Mouse (Mus musculus) lung, postnatal 36 days (tissue): ENCODE measurements around the gene Sbk3.

ENCODE experiments used
- DNase-seq: peaks from one replicate; pipeline ENCODE4 v3.0.0; 2022; ENCODE audit warnings: mixed read lengths

Sbk3 gene

DNA sequence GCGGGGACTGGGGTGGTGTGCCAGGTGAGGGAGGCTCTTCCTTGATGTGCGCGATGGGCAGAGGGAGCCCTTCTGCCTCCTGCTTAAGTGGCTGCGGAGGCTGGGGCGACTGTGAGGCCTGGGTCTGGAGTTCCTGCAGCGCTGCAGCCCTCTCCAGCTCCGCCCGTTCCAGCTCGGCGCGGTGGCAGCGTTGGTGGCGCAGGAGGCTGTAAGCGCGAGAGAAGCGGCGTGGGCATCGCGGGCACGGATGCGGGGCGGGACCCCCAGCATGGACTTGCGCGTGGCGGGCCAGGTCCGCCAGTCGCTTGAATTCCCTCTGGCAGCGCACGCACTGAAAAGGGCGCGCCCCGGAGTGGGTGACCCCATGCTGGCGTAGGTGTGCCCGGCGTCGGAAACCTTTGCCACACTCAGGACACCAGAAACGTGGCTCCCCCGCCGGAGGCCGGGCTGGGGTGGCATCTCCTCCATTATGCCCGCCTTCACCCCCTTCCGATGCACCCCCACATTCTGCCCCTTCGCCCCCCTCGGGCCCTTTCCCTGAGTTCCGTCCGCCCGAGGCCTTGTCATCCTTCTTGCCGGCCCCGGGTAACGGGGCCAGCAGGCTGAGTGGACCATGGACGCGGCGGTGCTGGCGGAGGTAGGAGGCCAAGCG is 22.5 kb upstream of the Sbk3 start:
- DNase-seq, result no peak

DNA sequence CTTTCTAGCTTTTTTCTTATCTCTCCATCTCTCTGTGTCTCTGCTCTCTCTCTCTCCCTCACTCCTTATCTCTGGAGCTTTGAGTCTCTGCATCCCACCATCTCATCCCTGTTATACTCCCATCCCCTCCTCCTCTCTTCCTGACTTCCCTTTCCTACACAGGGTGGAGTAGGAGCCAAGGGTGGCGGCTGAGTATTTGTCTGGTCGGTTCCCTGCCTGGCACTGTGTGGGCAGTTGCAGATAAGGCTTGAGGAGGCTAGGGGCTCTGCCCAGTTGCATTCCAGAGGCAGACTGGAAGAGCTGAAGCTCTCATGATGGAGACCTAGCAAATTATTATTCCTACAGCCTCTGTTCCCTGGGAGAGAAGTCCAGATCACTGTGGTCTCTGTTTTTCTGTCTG is 17.3 kb upstream of the Sbk3 start:
- no peak for DNase-seq

DNA sequence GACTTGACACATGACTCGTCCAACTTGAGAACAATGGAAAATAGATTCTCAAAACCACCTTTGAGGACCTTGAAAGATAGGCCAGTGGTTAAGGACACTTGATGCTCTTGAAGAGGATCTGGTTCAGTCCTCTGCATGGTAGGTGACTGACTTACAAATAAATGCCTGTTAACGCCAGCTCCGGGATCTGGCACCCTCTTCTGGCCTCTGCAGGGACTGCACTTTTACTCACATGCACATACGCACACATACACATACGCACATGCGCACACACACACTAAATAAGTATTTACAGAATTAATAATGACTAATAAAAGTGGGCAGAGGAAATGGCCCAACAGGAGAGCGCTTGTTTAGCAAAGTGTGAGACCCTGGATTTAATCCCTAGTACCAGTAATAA is 5.9 kb upstream of the Sbk3 start:
- DNase-seq, result no peak

DNA sequence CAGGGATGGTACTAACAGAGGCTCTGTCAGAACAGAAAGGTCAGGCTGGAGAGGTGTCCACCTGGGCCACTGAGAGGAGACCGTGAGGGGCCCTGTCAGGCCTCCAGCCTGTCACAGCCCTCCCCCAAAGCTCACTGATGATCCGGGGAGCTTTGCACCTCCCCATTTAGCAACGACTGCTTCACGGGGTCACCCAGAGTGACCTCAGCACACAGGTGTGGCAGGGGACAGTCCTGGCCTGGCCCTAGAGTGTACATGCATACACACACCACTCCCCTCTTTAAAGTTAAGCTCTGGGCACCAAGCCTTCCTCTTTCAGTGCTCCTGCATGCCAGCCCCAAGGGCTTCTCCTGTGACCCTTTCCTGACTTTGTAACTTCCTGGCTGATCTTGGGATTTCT is 4.5 kb upstream of the Sbk3 start:
- no peak for DNase-seq

DNA sequence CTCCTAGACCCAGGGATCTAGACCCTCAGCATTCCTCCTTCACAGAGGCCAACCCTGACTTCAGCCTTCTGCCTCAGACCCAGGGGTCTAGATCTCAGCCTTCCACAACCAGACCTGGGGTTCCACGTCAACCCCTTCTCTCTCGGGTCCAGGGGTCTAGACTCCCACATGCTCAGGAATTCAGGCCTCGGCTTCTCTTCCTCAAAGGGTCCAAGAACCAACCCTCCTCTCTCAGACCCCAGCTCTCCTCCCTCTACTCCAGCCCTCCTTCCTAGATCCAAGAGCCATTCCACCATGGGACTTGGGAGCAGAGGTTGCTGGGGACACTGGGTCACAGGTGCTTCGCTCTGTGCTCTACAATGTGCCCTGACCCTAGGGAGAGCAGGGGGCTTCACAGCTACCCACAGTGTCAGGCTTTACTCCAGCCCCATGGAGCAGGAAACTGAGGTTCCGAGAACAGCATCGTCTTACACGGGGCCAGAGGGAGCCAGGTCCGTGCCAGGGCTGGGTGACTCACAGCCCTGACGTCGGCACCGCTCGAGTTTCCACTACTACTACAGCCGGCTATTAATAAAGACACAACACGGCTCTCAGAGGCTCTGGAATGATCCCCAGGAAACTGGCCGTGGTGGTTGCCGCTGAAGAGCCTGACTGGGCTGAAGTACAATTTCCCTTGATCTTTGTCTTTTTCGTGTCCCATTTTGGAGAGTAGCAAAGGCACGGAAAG is 1.5 kb upstream of the Sbk3 start:
- peak; percentile 74 for DNase-seq

DNA sequence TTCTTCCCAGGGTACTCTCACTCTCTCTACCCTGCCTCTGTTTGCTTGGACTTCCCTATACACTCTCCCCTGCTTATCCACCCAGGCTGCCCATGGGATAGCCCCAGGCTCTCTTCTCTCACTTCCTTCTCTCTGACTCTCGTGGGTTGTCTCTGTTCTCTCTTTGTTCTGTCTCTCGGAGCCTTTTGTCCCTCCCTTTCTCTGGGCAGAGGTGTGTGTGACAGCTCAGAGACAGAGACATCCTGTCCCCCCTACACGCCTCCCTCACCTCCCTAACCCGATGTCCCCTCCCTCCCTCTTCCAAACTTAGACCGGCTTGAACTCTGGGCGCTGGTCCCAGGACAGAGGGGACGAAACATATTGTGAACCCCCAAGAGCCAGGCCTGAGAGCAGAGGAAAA is 742 bp upstream of the Sbk3 start:
- peak; percentile 62 for DNase-seq

DNA sequence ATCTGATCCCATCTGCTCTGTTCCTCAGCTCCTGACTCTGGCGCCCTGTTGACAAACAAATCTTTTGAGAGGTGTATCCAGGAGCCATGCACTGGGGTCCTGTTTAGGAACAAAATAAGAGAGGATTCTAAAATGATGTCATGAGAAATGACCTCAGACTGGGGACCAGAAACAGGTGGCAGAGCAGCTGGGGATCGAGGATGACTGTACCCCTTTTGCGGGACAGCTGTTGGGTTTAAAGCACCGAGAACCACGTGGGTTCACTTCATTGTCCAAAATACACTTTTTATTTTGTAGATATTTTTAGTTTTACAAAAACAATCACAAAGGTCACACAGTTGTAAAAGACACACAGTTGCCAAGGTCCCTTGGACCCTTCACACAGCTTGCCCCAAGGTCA is 6.0 kb downstream of the Sbk3 start:
- DNase-seq, result no peak

DNA sequence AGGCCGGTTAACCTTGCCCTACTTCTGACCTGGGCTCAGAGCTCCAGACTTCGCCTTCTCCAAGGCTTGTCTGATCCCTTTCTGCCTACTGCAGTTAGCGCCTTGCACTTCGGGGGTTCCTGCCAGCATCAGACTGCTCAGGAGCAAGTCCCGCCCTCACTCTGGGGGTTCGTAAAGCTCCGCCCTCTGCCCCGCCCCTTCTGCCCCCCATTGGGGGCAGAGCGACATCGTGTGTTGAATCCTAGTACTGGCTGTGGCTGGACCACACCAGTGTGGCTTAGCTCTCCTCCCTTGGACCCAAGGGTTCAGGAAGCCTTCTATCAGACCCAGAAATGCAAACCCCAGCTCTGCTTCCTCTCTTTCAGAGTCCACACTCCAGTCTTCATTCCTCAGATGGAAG is 6.7 kb downstream of the Sbk3 start, which contains the start of gene Sbk2:
TSS of gene Sbk2 (minus strand) at position 135 of the 400 bp plus-strand sequence.
- peak; percentile 89 for DNase-seq

DNA sequence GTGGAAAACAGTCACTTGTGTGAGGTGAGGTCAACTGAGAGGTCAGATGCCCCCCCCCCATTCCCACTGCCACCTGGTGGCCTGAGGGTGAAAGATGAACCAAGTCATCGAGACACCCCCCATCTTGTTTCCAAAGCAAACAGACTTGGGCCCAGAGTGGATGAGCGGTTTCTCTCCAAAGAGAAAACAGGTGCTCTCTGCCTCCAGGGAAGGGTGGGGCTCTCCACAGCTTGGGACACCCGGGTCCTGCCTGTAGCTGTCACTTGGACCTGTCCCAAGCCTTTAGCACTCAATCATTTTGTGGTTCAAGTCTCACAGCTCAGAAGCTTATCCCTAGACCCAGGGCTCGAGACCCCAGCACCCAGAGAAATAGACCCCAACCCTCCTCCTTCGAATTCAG is 7.4 kb downstream of the Sbk3 start:
- DNase-seq, result no peak

DNA sequence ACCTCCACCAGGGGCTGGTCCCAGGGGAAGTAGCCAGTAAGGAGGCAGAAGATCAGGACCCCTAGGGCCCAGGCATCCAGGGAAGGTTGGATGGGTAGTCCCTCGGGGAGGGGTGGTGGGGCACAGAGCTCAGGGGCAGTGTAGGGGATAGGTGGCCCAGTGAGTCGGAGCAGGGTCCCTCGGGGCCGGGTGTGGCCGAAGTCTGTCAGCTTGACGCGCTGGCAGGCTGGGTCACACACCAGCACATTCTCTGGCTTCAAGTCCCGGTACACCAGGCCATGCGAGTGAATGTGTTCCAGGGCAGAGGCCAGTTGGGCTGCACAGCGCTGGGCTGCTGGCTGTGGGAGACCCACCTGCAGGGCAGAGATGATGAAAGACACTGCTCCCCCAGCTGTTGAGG is 13.6 kb downstream of the Sbk3 start:
- no peak for DNase-seq

DNA sequence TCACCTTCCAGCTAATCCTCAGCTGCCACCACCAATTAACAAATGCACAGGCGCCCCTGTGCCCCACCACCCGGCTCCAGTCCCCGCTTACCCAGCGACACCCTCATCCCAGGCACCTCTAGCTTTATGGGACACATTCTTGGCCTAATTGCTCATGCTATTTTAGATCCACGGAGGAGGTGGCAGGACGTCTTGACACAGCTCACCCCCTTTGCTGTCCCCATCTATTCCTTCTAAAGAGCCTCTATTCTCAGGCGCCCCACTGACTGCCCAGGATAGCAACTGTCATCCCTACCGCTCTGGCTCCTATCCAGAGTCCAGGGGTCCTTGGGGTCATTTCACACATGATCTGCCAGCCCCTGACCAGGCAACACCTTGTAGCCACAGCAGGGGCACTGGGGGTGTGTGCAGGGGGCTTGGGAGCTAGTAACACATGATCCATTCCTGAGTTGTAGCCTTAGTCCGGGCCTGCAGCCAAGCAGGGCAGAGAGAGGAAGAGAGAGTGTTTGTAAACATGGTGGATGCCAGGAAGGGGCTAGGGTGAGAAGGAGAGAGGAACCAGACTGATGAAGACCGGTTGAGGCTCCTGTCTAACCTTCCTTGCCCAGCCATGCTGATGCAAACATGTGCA is 17.0 kb downstream of the Sbk3 start:
- peak; percentile 35 for DNase-seq

DNA sequence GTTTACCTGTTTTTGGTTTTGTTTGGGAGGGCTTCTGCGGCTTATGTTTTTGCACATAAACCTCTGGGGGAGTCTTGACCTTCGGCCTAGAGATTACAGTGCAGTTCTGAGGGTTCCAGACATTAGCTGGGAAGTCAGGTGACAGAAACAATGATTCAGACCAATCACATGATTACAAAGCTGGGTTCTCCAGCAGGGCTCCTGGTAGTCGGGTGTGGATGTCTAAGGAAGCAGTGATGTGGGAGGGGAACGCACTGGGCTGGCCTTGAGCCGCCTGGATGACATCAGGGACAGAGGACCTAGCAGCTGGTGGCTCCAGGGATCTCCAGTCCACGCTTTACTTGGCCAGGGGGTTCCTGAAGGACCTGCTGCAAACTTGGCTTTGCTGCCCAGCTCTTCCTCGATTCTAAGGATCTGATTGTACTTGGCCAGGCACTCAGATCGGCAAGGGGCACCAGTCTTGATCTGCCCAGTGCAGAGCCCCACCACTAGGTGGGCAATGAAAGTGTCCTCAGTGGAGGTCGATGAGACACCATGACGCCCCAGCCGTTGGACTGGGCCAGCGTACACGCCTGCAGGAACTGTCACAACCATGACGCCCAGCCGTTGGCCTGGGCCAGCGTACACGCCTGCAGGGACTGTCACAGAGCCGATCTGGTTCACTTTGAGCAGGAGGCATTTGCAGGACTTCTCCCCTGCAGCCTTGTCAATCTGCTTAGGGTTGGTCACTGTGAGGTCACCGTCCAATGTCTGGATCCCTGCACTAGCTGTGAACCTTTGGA is 20.2 kb downstream of the Sbk3 start:
- DNase-seq, result peak; percentile 58

DNA sequence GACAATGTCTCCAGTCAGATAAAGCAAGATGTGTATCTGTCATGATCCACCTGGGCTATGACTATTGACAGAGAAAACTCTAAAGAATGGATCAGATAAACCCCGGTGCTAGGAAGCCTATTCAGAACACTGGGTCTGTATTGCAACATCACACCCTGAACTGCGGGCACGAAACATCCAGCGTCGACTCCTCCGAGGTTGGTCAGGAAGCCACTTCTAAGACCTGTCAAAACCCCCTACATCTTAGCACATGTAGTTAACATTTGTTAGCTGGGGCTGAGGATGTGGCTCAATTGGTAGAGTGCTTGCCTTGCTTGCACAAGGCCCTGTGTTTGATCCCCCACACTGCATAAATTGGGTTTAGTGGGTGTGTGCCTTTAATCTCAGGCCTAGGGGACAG is 22.6 kb downstream of the Sbk3 start:
- DNase-seq, result no peak

DNA sequence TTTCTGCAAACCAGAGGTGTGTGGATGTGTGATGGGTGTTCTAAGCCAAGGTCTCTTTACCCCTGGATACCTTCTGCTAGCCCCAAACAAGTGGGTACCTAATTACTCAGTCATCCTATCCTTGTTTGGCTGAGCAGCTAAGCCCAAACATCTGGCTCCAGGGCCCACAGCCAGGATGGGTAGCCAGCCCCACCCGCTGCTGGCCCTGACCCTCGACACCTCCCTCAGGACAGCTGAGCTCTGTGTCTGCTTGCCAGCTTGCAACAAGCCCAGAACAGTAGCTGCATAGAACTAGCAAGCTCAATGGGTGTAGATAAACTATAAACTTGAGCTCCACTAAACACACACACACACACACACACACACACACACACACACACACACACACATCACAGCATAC is 23.1 kb downstream of the Sbk3 start:
- DNase-seq, result peak; percentile 53

DNA sequence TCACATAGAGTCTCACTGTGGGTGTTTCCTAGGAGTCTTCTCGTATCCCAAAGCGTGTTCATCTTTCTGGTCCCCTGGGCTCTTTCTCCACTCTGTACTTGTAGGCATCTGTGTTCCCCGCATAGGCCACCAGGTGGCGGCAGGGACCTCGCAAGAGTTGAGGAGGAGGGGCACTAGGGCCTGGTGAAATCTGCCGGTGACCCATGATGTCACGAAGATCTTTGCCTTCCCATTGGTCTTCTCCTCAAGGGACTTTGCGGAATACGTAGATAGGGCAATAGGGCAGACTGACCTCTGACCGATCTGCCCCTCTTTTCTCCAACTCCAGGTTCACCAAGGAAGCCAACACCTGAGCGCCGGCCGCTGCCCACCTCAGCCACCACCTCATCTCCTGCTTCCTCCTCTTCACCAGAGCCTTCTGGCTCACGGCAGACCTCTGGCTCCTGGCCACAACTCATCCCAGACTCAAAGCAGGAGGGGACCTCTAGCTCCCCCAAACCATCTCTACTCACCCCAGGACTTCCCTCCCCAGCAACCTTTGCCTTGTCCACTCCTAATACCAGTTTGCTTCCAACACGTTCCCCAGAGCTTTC is 27.6 kb downstream of the Sbk3 start:
- DNase-seq, result peak; percentile 98

DNA sequence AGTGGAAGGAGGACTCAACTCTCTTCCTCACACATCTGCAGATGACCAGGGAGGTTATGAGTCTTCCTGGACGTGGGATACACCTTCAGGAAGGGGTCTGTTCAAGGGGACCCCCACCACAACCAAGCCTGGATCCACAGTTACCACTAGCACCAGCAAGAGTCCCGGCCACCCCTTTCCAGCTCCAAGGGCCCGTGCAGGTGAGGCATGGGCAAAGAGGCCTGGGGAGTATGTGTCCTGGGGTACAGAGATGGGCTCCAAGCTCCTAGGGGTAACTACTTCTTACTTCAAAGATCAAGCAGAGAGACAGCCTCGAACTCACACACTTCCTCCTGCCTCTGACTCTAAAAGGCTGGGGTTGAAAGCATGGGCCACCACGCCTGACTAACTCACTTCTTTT is 28.3 kb downstream of the Sbk3 start:
- DNase-seq, result no peak

DNA sequence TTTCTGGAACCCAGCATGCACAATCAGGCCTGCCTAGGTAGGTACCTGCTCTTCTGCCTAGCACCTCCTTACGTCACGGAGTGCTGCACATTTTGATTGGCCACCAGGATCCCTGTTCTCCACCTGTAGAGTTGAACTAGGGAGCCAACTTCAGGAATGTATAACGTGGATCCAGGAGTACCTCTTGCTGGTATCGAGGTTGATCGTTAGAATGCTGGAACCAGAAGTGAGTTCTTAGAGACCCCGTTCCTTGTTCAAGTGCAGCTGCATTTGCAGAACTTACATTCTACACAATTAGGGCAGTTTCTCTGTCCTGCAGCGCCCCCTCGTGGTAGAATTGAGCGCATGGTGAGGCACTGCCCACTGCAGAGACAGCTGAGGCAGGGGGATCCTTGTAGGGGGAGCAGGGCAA is 30.9 kb downstream of the Sbk3 start:
- DNase-seq, result peak; percentile 92

DNA sequence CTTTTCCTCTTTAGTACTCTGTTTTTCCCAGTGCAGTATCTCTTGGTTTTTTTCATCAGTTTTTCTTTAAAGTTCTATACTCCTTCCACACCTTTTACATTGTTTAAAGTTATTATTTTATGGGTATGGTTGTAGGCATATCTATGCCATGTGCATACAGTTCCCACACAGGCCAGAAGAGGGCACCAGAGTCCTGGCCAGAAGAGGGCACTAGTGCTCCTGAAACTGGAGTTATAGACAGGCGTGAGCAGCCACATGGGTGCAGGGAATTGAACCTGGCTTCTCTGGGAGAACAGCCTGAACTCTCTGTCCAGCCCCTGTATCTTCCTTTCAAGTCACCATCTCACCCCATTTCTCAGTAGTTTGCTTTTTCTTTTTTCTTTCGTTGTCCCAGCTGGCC is 32.5 kb downstream of the Sbk3 start:
- DNase-seq, result peak; percentile 84

DNA sequence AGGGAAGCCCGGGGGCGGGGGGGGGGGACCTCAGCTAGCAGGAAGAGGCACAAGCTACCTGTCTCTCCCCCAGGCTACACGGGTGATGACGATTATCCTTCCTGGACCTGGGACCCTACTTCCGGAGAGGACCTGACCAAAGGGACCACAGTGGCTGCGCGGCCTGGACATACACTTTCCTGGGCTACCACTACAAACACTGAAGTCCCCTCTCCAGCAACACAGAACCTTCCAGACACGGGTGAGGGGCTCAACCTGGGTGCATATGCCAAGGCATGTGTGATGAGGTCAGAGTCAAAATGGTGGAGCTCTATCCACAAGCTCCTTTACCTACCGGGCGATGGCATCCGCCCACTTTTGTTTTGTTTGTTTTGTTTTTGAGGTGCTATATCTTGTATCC is 33.6 kb downstream of the Sbk3 start:
- DNase-seq, result no peak

DNA sequence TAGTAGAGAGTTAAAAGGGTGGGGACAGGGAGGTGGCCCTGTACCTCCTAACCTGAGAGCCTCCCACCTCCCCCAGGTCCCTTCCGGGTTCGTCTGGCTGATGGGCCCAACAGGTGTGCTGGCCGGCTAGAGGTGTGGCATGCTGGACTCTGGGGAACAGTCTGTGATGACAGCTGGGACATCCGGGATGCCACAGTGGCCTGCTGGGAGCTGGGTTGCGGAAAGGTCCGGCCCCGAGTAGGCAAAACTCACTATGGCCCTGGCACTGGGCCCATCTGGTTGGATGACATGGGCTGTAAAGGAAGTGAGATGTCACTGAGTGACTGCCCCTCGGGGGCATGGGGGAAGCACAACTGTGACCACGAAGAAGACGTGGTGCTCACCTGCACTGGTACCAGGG is 34.1 kb downstream of the Sbk3 start:
- no peak for DNase-seq

DNA sequence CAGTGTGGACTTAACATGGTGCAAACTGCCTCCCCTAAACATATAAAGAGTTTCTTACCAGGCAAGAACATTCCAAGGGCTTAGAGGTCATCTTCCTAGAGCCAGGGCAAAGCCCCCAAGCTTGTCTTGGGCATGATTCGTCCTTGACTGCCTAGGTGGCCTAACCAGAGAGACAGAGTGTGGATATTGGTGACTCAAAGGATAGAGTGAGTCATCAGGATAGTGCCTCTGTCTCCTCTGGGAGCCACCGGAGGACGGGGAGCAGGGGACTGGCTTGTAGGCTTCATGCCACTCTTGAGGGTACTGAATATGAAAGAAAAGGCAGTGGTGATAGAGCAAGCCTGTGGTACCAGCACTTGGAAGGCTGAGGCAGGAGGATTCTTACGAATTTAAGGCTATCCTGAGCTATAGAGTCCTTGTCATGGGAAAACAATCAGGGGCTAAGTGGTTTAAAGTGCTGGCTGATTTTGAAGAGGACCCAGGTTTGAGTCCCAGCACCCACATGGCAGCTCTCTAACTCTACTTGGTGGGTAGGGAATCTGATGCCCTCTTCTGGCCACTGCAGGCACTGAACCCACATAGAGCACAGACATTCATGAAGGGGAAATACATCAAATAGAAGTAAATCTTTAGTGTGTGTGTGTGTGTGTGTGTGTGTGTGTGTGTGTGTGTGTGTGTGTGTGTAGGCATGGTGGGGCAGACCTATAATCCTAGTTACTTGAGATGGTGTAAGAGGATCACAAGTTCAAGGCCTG is 36.6 kb downstream of the Sbk3 start:
- no peak for DNase-seq

DNA sequence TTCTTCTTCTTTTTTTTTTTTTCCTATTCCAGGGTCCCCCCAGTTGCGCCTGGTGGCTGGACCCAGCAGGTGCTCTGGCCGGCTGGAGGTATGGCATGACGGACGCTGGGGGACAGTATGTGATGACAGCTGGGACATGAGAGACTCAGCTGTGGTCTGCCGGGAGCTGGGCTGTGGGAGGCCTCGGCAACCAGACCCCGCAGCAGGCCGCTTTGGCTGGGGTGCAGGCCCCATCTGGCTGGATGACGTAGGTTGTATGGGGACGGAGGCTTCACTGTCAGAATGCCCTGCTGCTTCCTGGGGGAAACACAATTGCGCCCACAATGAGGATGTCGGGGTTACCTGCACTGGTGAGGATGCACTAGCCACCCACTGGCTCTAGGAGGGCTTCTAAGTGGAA is 37.9 kb downstream of the Sbk3 start:
- DNase-seq, result no peak
